Mouse (Mus musculus) layer of hippocampus, adult 2 months (tissue): ENCODE measurements at regions not wholly inside any gene's neighbourhood (a gene's known extent, or its start where the extent isn't known, plus 50 kb on each side); places are given as distances from the start of the nearest gene placed in this dataset.

Experiments used
- DNase-seq, 2 experiments: peaks; one replicate each; pipeline ENCODE4 v3.0.0; 2022; ENCODE audit warnings: low spot score in 2 of 2
- H3K27ac ChIP-seq: fragments of 200-600 bp; 2 replicates; pipeline ENCODE4 v1.8.1; 2022
- H3K4me3 ChIP-seq: fragments of 200-600 bp; 2 replicates; pipeline ENCODE4 v1.8.1; 2022; ENCODE audit warnings: mild to moderate bottlenecking
- CTCF ChIP-seq: fragments of 200-600 bp; conservative IDR thresholded peaks from 2 replicates; pipeline ENCODE4 v1.8.1; 2022; ENCODE audit warnings: antibody characterized with exemption, mild to moderate bottlenecking, moderate library complexity

- no peak overlapping the region for H3K4me3 ChIP-seq
- no peak for TF ChIP-seq CTCF
- no peak overlapping the region for H3K27ac ChIP-seq
- DNase-seq: no peak
Measured at GRCm38 (mm10) chr15:96180036-96180435, 107.3 kb upstream of the Arid2 start.

GRCm38 (mm10) chr15:96180977-96181376, 106.3 kb upstream of the Arid2 start:
- H3K27ac ChIP-seq: no peak overlapping the region
- H3K4me3 ChIP-seq: no peak overlapping the region
- TF ChIP-seq CTCF: no peak
- DNase-seq: no peak

GRCm38 (mm10) chr15:96182313-96182712, 105.0 kb upstream of the Arid2 start:
- H3K27ac ChIP-seq: no peak overlapping the region
- no peak for TF ChIP-seq CTCF
- DNase-seq: no peak
- H3K4me3 ChIP-seq: no peak overlapping the region

DNA sequence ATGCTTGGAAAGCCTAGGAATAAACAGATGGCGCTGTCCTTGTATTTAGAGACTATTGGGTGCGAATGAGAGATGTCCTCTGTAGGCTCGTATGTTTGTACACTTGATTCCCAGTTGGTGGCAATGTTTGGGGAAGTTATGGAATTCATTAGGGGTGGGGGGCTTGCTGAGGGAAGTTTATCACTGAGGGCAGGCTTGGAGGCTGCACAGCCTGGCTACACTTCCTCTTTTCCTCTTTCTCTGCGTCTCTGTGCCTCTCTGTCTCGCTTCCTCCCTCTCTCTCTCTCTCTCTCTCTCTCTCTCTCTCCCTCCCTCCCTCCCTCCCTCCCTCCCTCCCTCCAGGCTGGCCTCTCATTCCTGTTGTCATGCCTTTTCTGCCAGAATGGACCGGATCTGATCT, 104.2 kb upstream of the Arid2 start:
- TF ChIP-seq CTCF: no peak
- no peak overlapping the region for H3K27ac ChIP-seq
- H3K4me3 ChIP-seq: no peak overlapping the region
- DNase-seq: no peak

DNA sequence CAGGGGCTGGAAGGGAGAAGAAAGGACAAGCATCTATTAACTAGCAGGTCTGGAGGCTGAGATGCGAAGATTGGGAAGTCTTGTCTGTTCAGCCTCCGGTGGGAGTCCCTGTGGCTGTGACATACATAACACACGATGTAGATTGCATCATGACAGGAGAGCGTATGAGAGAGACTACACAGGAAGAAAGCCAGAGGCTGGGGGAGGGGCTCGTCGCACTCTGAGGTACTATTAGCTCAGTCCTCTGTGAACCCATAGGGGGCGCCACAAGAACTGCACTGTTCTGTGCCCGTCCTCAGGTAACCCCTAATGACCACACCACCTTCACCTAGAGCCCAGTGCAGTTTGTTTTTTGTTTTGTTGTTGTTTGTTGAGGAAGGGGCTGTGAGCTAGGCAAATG, 102.7 kb upstream of the Arid2 start:
- TF ChIP-seq CTCF: peak; percentile 44
- DNase-seq: no peak
- Histone ChIP-seq H3K27ac (no peak overlapping the region), H3K4me3 (no peak overlapping the region)

DNA sequence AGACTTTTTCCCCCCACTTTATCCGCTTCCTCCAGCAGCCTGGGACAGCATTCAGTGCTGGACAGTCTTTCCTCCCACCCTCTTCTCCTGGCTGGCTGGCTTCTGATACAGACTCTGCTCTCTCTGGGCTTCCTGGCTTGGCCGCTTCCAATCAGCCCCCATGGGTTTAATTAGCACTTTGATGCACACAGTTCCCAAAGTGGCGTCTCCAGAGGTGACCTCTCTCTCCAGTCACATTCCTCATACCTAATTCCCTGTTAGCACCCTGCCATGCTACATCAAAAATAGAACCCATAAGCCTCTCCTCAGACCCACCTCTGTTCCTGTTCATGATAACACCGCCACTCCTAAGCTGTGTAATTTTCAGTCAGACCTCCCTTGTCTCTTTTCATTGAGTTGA, 101.9 kb upstream of the Arid2 start:
- DNase-seq: no peak
- TF ChIP-seq CTCF: no peak
- Histone ChIP-seq H3K27ac (no peak overlapping the region), H3K4me3 (no peak overlapping the region)

- H3K27ac ChIP-seq: no peak overlapping the region
- no peak overlapping the region for H3K4me3 ChIP-seq
- DNase-seq: no peak
- TF ChIP-seq CTCF: no peak
Measured at GRCm38 (mm10) chr15:96185901-96186300, 101.4 kb upstream of the Arid2 start.

- no peak for TF ChIP-seq CTCF
- Histone ChIP-seq H3K4me3 (no peak overlapping the region), H3K27ac (no peak overlapping the region)
- DNase-seq: no peak
Measured at GRCm38 (mm10) chr15:96189551-96189950, 97.8 kb upstream of the Arid2 start.

DNA sequence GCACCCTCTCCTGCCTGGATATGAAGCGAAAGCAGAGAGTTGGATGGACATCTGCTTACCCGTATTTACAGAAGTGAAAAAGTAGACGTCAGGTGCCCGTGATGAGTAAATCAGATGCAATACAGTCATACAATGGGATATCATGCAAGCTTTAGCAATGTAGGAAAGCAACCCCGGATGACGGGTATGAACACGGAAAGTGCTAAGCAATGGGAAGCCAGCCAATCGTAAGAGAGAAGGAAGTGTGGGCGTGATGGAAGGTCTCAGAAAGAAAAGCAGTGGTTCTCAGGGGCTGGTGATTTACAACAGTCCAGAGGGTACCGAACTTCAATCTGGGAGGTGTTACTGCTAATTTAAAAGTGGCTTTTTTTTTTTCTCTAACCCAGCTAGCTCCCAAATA, 89.9 kb upstream of the Arid2 start:
- no peak for TF ChIP-seq CTCF
- no peak overlapping the region for H3K27ac ChIP-seq
- no peak for DNase-seq
- no peak overlapping the region for H3K4me3 ChIP-seq

DNA sequence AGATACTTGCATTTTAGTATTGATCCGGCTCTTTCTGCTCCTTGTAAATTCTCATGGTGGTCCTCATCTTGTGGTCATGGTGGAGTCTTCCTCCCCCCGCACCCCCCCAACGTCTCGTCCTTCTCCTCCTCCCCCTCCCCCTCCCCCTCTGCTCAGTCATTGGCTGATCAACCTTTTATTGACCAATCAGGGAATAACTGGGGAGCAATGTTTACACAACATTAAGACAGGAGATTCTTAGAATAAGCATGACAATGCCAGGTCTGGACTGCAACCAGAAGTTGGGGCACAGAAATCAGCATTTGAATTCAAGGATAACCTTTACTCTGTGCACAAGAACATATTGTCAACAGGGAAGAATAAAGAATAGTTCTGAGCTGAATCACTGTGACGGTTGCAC, 89.4 kb upstream of the Arid2 start:
- no peak for DNase-seq
- Histone ChIP-seq H3K4me3 (no peak overlapping the region), H3K27ac (no peak overlapping the region)
- no peak for TF ChIP-seq CTCF

DNA sequence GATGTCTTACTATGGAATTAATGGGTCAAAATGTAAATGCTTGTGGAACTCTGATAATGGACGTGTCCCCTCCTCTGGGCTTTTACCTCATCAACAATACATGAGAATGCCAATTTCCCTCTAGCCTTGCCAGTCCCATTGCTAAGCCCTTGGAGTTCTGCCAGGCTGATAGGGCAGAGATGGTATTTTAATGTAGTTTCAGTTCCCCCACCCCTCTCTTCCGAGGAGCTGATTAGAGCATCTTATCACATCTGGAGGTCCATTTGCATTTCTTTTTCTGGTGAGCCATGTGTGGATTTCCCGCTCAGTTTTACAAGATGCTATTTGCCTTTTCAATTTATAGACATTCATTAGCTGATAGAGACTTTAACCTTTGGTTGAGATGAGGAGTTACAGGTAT, 86.0 kb upstream of the Arid2 start:
- TF ChIP-seq CTCF: no peak
- Histone ChIP-seq H3K4me3 (no peak overlapping the region), H3K27ac (no peak overlapping the region)
- no peak for DNase-seq

- TF ChIP-seq CTCF: no peak
- Histone ChIP-seq H3K27ac (no peak overlapping the region), H3K4me3 (no peak overlapping the region)
- DNase-seq: no peak
Measured at GRCm38 (mm10) chr15:96201701-96202460, 85.4 kb upstream of the Arid2 start.

- DNase-seq: no peak
- Histone ChIP-seq H3K27ac (no peak overlapping the region), H3K4me3 (no peak overlapping the region)
- no peak for TF ChIP-seq CTCF
Measured at GRCm38 (mm10) chr15:96204187-96204586, 83.1 kb upstream of the Arid2 start.

- no peak overlapping the region for H3K27ac ChIP-seq
- DNase-seq: no peak
- no peak for TF ChIP-seq CTCF
- H3K4me3 ChIP-seq: no peak overlapping the region
Measured at GRCm38 (mm10) chr15:96204623-96205022, 82.7 kb upstream of the Arid2 start.
